Mouse (Mus musculus): ENCODE results near the gene Id4. TPM values are rescaled to one million over a fixed set of nuclear protein-coding genes. Genes with fewer than 3 reads are reported as not detected.

Id4 gene
- total and polyA plus RNA-seq, 3 experiments = 0.76 to 0.78 (median 0.77) TPM

DNA sequence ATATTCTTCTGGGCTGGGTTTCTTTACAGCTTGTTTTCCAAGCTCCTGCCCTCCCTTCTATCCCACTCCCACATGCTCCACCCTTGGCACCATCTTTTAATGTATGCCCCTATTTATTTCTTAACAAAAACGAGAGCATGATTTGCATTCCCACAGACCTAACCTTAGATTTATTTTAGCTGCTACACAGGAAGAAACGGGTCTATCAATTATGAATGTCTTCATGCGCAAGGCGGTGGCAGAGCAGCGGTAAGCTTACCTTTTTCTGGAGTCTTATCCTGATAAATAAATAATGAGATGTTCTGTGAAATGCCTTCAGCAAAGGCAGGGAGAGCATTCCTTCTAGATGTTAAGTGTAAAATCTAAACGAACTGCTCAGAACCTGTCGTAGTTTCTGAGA is 24.2 kb upstream of the Id4 start:
- no peak for DNase-seq
- 77% methylated on average over 7 of the region's 7 CpGs for WGBS
- Histone ChIP-seq H3K27me3 (ENCODE audit: control insufficient read depth, insufficient read depth, low read length) (no peaks in the 10 kb centered on the region), H3K4me1 (ENCODE audit: control insufficient read depth, insufficient read depth, low read length) (no peaks in the 10 kb centered on the region), H3K27ac (no peak overlapping the region), H3K4me3 (no peak overlapping the region), H3K36me3 (ENCODE audit: control insufficient read depth, insufficient read depth, low read length) (no peaks in the 10 kb centered on the region), H3K9ac (ENCODE audit: low read depth, low read length) (no peak overlapping the region), H3K79me2 (replicated peaks; ENCODE audit: control insufficient read depth, insufficient read depth, low read length) (no peaks in the 10 kb centered on the region)
- no peak for TF ChIP-seq CTCF (IDR thresholded peaks at IDR 0.05)
- no peak for TF ChIP-seq POLR2A (IDR thresholded peaks at IDR 0.05; ENCODE audit: insufficient read depth, low read depth, low read length)
- TF ChIP-seq EP300 (IDR thresholded peaks at IDR 0.05; ENCODE audit: insufficient read depth, low read depth, low read length) = no peak
- intact Hi-C loops (cut with DNase I) = loop anchor here (5.0 kb wide), 2 partner anchors 35 to 225 kb away; no protein-coding TSS in a partner anchor

DNA sequence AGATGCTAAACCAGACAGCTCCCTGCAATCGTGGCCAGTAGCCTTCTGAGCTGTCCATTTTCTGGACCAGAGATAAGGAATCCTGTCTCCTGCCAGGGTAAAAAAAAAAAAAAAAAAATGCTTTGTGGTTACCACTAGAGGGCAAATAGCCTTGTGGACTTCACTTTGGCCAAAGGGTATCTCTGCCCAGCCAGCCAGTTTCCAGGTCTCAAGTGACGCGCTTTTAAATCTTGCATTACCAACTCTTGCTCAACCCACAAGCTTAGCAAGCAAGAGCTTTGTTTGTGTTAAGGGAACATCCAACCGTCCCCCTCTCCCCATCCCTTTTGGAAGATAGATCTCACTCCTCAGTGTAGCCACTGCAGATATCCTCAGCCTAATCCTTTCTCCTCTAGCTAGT is 23.5 kb upstream of the Id4 start:
- Histone ChIP-seq H3K79me2 (replicated peaks; ENCODE audit: control insufficient read depth, insufficient read depth, low read length) (no peaks in the 10 kb centered on the region), H3K27me3 (ENCODE audit: control insufficient read depth, insufficient read depth, low read length) (no peaks in the 10 kb centered on the region), H3K36me3 (ENCODE audit: control insufficient read depth, insufficient read depth, low read length) (no peaks in the 10 kb centered on the region), H3K9ac (ENCODE audit: low read depth, low read length) (no peak overlapping the region), H3K4me1 (ENCODE audit: control insufficient read depth, insufficient read depth, low read length) (no peaks in the 10 kb centered on the region), H3K4me3 (no peak overlapping the region), H3K27ac (no peak overlapping the region)
- DNase-seq = peak in 1 of 2 experiments; percentile 22
- TF ChIP-seq POLR2A (IDR thresholded peaks at IDR 0.05; ENCODE audit: insufficient read depth, low read depth, low read length) = no peak
- TF ChIP-seq CTCF (IDR thresholded peaks at IDR 0.05) = peak; percentile 66
- TF ChIP-seq EP300 (IDR thresholded peaks at IDR 0.05; ENCODE audit: insufficient read depth, low read depth, low read length) = no peak
- 13% methylated on average over 4 of the region's 4 CpGs for WGBS
- intact Hi-C loops (cut with DNase I) = loop anchor here (5.0 kb wide), 2 partner anchors 35 to 225 kb away; no protein-coding TSS in a partner anchor

DNA sequence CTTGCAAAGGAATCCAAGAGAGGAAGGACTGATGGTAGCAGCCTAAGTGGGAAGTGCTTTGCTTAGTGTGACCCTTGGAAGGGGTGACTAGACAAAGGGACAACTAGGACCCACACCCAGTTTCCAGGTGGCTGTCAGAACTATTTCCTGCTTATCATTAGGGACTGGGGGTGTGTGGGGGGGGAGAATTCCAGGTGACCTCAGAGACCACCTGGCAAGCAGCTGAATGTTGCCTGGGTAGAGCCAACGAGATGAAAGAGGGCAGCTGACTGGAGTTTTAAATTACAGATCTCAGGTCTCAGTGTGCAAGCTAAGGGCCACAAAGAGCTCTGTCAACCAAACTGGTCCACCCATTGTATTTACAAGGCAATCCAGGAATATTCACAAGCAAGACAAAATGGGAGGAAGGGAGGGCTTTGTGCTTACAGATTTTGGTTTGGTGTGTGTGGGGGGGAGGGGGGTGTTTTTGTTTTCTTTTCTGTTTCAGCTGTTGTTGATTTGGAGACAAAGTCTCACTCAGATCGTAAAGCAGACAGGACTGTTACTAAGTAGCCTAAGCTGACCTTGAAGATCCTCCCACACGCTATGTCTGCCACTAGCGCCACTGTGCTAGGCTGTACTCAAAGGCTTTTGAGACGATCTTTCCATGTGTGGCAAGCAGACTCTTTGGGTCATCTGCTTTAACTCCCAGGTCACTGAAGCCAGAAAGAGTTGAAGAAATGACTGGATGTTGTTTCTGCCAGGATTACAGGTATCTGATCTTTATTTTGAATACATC is 15.6 kb upstream of the Id4 start:
- intact Hi-C loops (cut with DNase I) = no loop called here
- Histone ChIP-seq H3K27me3 (ENCODE audit: control insufficient read depth, insufficient read depth, low read length) (no peaks in the 10 kb centered on the region), H3K27ac (no peak overlapping the region), H3K4me1 (ENCODE audit: control insufficient read depth, insufficient read depth, low read length) (no peaks in the 10 kb centered on the region), H3K9ac (ENCODE audit: low read depth, low read length) (no peak overlapping the region), H3K36me3 (ENCODE audit: control insufficient read depth, insufficient read depth, low read length) (no peaks in the 10 kb centered on the region), H3K79me2 (replicated peaks; ENCODE audit: control insufficient read depth, insufficient read depth, low read length) (no peaks in the 10 kb centered on the region), H3K4me3 (no peak overlapping the region)
- TF ChIP-seq EP300 (IDR thresholded peaks at IDR 0.05; ENCODE audit: insufficient read depth, low read depth, low read length) (no peak), CTCF (IDR thresholded peaks at IDR 0.05) (no peak), POLR2A (IDR thresholded peaks at IDR 0.05; ENCODE audit: insufficient read depth, low read depth, low read length) (no peak)
- 44% methylated on average over 5 of the region's 5 CpGs for WGBS
- DNase-seq = no peak

DNA sequence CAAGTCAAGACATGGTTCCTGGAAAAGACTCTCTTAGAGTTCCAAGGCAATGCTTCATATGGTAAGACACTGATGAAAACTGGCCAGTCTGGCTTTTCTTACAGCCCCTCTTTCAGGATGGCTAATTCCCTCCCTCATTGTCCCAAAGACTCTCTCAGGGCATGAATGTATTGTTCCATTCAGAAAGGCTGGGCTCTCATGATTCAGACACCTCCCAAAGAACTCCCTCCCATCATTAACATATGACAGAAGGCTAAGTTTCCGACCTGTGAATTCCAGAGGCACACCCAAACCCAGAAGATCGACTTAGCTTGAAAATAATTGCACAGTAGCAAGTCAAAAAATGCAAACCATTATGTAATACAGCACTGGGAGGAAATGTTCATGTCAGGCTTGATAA is 8.5 kb upstream of the Id4 start:
- Histone ChIP-seq H3K4me3 (no peak overlapping the region), H3K27ac (no peak overlapping the region), H3K27me3 (ENCODE audit: control insufficient read depth, insufficient read depth, low read length) (no peaks in the 10 kb centered on the region), H3K79me2 (replicated peaks; ENCODE audit: control insufficient read depth, insufficient read depth, low read length) (no peaks in the 10 kb centered on the region), H3K4me1 (ENCODE audit: control insufficient read depth, insufficient read depth, low read length) (no peaks in the 10 kb centered on the region), H3K9ac (ENCODE audit: low read depth, low read length) (no peak overlapping the region), H3K36me3 (ENCODE audit: control insufficient read depth, insufficient read depth, low read length) (no peaks in the 10 kb centered on the region)
- intact Hi-C loops (cut with DNase I) = no loop called here
- 50% methylated on average over 2 of the region's 2 CpGs for WGBS
- TF ChIP-seq CTCF (IDR thresholded peaks at IDR 0.05) = no peak
- no peak for DNase-seq

DNA sequence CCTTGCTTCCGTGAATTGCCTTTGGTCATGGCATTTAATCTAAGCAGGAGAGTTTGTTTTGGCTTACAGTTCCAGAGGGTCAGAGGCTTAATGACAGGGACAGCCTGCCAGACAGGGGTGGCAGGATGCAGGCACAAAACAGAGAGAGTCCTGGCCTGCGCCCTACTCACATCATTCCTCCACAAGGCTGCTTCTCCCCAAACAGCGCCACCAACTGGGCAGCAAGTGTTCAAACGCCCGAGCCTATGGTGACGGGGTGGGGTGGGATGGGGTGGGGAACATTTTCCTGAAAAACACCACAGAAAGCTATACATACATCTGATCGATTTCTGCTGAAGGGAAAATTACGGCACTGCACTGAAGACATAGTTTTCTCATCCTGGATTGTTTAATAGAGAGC is 6.0 kb upstream of the Id4 start:
- H3K9ac ChIP-seq (ENCODE audit: low read depth, low read length) = no peak overlapping the region
- H3K36me3 ChIP-seq (ENCODE audit: control insufficient read depth, insufficient read depth, low read length) = no peaks in the 10 kb centered on the region
- H3K27me3 ChIP-seq (ENCODE audit: control insufficient read depth, insufficient read depth, low read length) = no peaks in the 10 kb centered on the region
- DNase-seq = no peak
- H3K27ac ChIP-seq = no peak overlapping the region
- 86% methylated on average over 8 of the region's 8 CpGs for WGBS
- no peaks in the 10 kb centered on the region for H3K4me1 ChIP-seq (ENCODE audit: control insufficient read depth, insufficient read depth, low read length)
- TF ChIP-seq CTCF (IDR thresholded peaks at IDR 0.05) (no peak), POLR2A (IDR thresholded peaks at IDR 0.05; ENCODE audit: insufficient read depth, low read depth, low read length) (no peak), EP300 (IDR thresholded peaks at IDR 0.05; ENCODE audit: insufficient read depth, low read depth, low read length) (no peak)
- H3K79me2 ChIP-seq (replicated peaks; ENCODE audit: control insufficient read depth, insufficient read depth, low read length) = no peaks in the 10 kb centered on the region
- H3K4me3 ChIP-seq = no peak overlapping the region
- intact Hi-C loops (cut with DNase I) = no loop called here
